Mouse (Mus musculus) embryonic facial prominence, embryonic 10.5 days (tissue): ENCODE results near the gene Rrbp1. TPM values are rescaled to one million over a fixed set of nuclear protein-coding genes. Genes with fewer than 3 reads are reported as not detected.

Experiments
- DNase-seq: peaks from one replicate; pipeline ENCODE4 v3.0.0-alpha.2; 2017; ENCODE audit warnings: low spot score
- H3K27ac ChIP-seq: fragments of 300-500 bp; sonication (generic); replicated peaks from 2 replicates; pipeline ENCODE4 v1.5.1; 2016; ENCODE audit warnings: mild to moderate bottlenecking
- H3K27me3 ChIP-seq: fragments of 300-500 bp; sonication (generic); replicated peaks from 2 replicates; pipeline ENCODE4 v1.6.1; 2016; ENCODE audit warnings: low read depth, mild to moderate bottlenecking; ENCODE audit not compliant: poor library complexity, severe bottlenecking
- H3K36me3 ChIP-seq: fragments of 300-500 bp; sonication (generic); replicated peaks from 2 replicates; pipeline ENCODE4 v1.6.1; 2016; ENCODE audit warnings: mild to moderate bottlenecking, moderate library complexity
- H3K4me1 ChIP-seq: fragments of 300-500 bp; sonication (generic); 2 replicates; pipeline ENCODE4 v1.6.1; 2016
- H3K4me3 ChIP-seq: fragments of 300-500 bp; sonication (generic); 2 replicates; pipeline ENCODE4 v1.5.1; 2016; ENCODE audit warnings: mild to moderate bottlenecking, moderate library complexity
- H3K9me3 ChIP-seq: fragments of 300-500 bp; sonication (generic); 2 replicates; pipeline ENCODE4 v1.6.1; 2016; ENCODE audit warnings: mild to moderate bottlenecking
- WGBS: fragments of 180-500 bp; shearing (Covaris S2); methylation state at CpG from one replicate; pipeline ENCODE4 v1.1.7; 2016; 5-methylcytosine and 5-hydroxymethylcytosine counted together
- polyA plus RNA-seq: library from polyadenylated mRNA; unstranded; fragments of >200 nt; fragmentation: Nextera tagmentation; extraction: Ambion mirVana; gene quantifications from 2 replicates; pipeline ENCODE4 v1.2.1, GENCODE M21; 2016

Rrbp1 gene
- polyA plus RNA-seq, 1 experiment from 2014 or later: 57.8 TPM

- Histone ChIP-seq H3K9me3 (no peaks in the 10 kb centered on the region), H3K4me1 (no peaks in the 10 kb centered on the region), H3K4me3 (no peak overlapping the region), H3K36me3 (no peaks in the 10 kb centered on the region), H3K27me3 (no peaks in the 10 kb centered on the region), H3K27ac (no peak overlapping the region)
- WGBS: 92% methylated on average over 9 of the region's 9 CpGs
- DNase-seq: no peak
Observed at GRCm38 (mm10) chr2:143899470-143900220, 111.4 kb downstream of the Rrbp1 start.

Other genes with a start within 250 kb of the Rrbp1 start
- 0.60 and 1.2 TPM in 2 replicates for gene Bfsp1, start 148.1 kb downstream of the Rrbp1 start, polyA plus RNA-seq
- 331 and 339 TPM in 2 replicates for gene Dstn, start 95.9 kb downstream of the Rrbp1 start, polyA plus RNA-seq
- not detected in 2 replicates for gene Banf2, start 21.8 kb upstream of the Rrbp1 start, polyA plus RNA-seq